Mouse (Mus musculus): ENCODE measurements around the gene Zfp988.
"Not testable (repeated sequence)": the region's sequence is repeated elsewhere in the genome, so short reads cannot be mapped to it uniquely, and the experiment has no call there.

Zfp988 gene

GRCm38 (mm10) chr4:147349687-147350415 is 44.4 kb downstream of the Zfp988 start:
- DNase-seq (ENCODE audit: low read depth, low spot score); H3K27me3 ChIP-seq (ENCODE audit: control insufficient read depth, insufficient read depth, low read length, poor library complexity, severe bottlenecking); H3K36me3 ChIP-seq (ENCODE audit: control insufficient read depth, insufficient read depth, low read length, poor library complexity, severe bottlenecking): not testable (repeated sequence)

GRCm38 (mm10) chr4:147350541-147350940 is 45.1 kb downstream of the Zfp988 start:
- DNase-seq (ENCODE audit: low read depth, low spot score); H3K27me3 ChIP-seq (ENCODE audit: control insufficient read depth, insufficient read depth, low read length, poor library complexity, severe bottlenecking); H3K36me3 ChIP-seq (ENCODE audit: control insufficient read depth, insufficient read depth, low read length, poor library complexity, severe bottlenecking): not testable (repeated sequence)

- H3K27me3 ChIP-seq (ENCODE audit: control insufficient read depth, insufficient read depth, low read length, poor library complexity, severe bottlenecking); H3K36me3 ChIP-seq (ENCODE audit: control insufficient read depth, insufficient read depth, low read length, poor library complexity, severe bottlenecking); DNase-seq (ENCODE audit: low read depth, low spot score): not testable (repeated sequence)
Observed at GRCm38 (mm10) chr4:147351376-147351980, 46.0 kb downstream of the Zfp988 start.

- H3K27me3 ChIP-seq (ENCODE audit: control insufficient read depth, insufficient read depth, low read length, poor library complexity, severe bottlenecking); DNase-seq (ENCODE audit: low read depth, low spot score); H3K36me3 ChIP-seq (ENCODE audit: control insufficient read depth, insufficient read depth, low read length, poor library complexity, severe bottlenecking): not testable (repeated sequence)
Observed at GRCm38 (mm10) chr4:147353626-147354025, 48.2 kb downstream of the Zfp988 start.

GRCm38 (mm10) chr4:147356042-147356441 is 50.6 kb downstream of the Zfp988 start:
- not testable (repeated sequence) for H3K36me3 ChIP-seq (ENCODE audit: control insufficient read depth, insufficient read depth, low read length, poor library complexity, severe bottlenecking); DNase-seq (ENCODE audit: low read depth, low spot score); H3K27me3 ChIP-seq (ENCODE audit: control insufficient read depth, insufficient read depth, low read length, poor library complexity, severe bottlenecking)

GRCm38 (mm10) chr4:147357195-147357594 is 51.7 kb downstream of the Zfp988 start:
- DNase-seq (ENCODE audit: low read depth, low spot score); H3K36me3 ChIP-seq (ENCODE audit: control insufficient read depth, insufficient read depth, low read length, poor library complexity, severe bottlenecking): not testable (repeated sequence)

DNA sequence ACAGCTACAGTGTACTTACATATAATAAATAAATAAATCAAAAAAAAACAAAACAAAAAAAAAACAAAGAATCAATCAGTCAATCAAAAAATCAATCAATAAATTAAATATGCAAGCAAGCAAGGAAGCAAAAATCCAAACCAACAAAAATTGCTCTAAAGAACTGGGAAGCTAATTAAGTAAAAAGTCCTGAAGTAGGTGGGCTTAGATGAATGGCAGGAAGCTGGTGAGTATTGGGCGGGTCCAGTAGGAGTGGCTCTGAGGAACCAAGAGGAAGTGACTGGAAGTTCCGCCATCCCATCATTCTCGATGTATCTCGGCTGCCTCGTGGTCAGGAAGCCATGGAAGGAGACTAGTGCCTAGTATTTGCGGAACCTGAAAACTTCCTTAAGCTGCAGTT is 55.5 kb downstream of the Zfp988 start, which contains the start of gene Zfp978:
Gene Zfp978, plus strand, starts transcription at position 301 of the 400 bp plus-strand sequence.
- not testable (repeated sequence) for H3K36me3 ChIP-seq (ENCODE audit: control insufficient read depth, insufficient read depth, low read length, poor library complexity, severe bottlenecking); DNase-seq (ENCODE audit: low read depth, low spot score); H3K27me3 ChIP-seq (ENCODE audit: control insufficient read depth, insufficient read depth, low read length, poor library complexity, severe bottlenecking)

More at GRCm38 (mm10) chr4:147357195-147357594, 51.7 kb downstream of the Zfp988 start:
- H3K27me3 ChIP-seq (ENCODE audit: control insufficient read depth, insufficient read depth, low read length, poor library complexity, severe bottlenecking) = not testable (repeated sequence)

- H3K27me3 ChIP-seq (ENCODE audit: control insufficient read depth, insufficient read depth, low read length, poor library complexity, severe bottlenecking); H3K36me3 ChIP-seq (ENCODE audit: control insufficient read depth, insufficient read depth, low read length, poor library complexity, severe bottlenecking); DNase-seq (ENCODE audit: low read depth, low spot score): not testable (repeated sequence)
Observed at GRCm38 (mm10) chr4:147361872-147362271, 56.4 kb downstream of the Zfp988 start.

DNA sequence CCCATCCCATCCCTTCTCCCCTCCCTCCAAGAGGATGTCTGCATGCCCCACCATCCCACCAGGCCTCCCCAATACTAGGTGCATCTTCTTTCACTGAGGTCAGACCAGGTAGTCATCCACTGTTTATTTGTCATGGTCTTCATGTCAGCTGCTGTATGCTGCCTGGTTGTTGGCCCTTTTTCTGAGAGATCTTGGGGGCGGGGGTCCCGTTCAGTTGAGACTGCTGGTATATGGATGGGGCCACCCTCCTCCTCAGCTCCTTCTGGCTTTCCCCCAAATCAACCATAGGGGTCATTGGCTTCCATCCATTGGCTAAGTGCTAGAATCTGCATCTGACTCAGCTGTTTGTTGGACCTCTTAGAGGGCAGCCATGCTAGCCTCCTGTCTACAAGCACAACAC is 64.1 kb downstream of the Zfp988 start:
- H3K27me3 ChIP-seq (ENCODE audit: control insufficient read depth, insufficient read depth, low read length, poor library complexity, severe bottlenecking); DNase-seq (ENCODE audit: low read depth, low spot score); H3K36me3 ChIP-seq (ENCODE audit: control insufficient read depth, insufficient read depth, low read length, poor library complexity, severe bottlenecking): not testable (repeated sequence)

- not testable (repeated sequence) for DNase-seq (ENCODE audit: low read depth, low spot score); H3K36me3 ChIP-seq (ENCODE audit: control insufficient read depth, insufficient read depth, low read length, poor library complexity, severe bottlenecking); H3K27me3 ChIP-seq (ENCODE audit: control insufficient read depth, insufficient read depth, low read length, poor library complexity, severe bottlenecking)
Observed at GRCm38 (mm10) chr4:147383199-147383598, 77.7 kb downstream of the Zfp988 start.
